In genomic region chr1:60428932-60429331, GRCm38 (mm10) we compare ENCODE assay signal across 8 mouse cellular contexts. TPM values are rescaled to one million over a fixed set of nuclear protein-coding genes. Genes with fewer than 3 reads are reported as not detected.
DNase-seq lines count a peak whose midpoint lies in the region; ATAC-seq lines count a peak whose summit lies in the region.

No protein-coding gene starts in this region.

- WGBS in heart, embryonic 11.5 days (ENCODE audit: insufficient replicate concordance), result 69% methylated on average over 2 of the region's 2 CpGs

- H3K27ac ChIP-seq in heart, embryonic 11.5 days (ENCODE audit: low read depth, low read length), result no peak overlapping the region

- H3K9ac ChIP-seq in heart, embryonic 11.5 days (ENCODE audit: low read depth, low read length), result no peak overlapping the region

- no peaks in the 10 kb centered on the region for H3K4me1 ChIP-seq in heart, embryonic 11.5 days (ENCODE audit: control insufficient read depth, insufficient read depth, low read length)

- DNase-seq in heart, adult 18-20 months, result peak; percentile 31 to 35
- peak; percentile 58 to 62 for DNase-seq in B cell, adult 2 months
- peak; percentile 26 to 43 for DNase-seq in adrenal gland, postnatal 36 days
- peak; percentile 61 for DNase-seq in retina, postnatal 1 day
- DNase-seq in right cerebral cortex, postnatal 36 days (ENCODE audit: low spot score in 2 of 2), result no peak
- DNase-seq in ovary, adult 18-20 months (ENCODE audit: low spot score), result no peak

- H3K4me2 ChIP-seq in heart, embryonic 11.5 days, result no peak overlapping the region

- no peaks in the 10 kb centered on the region for H3K36me3 ChIP-seq in heart, embryonic 11.5 days (ENCODE audit: control insufficient read depth, insufficient read depth, low read length)

- H3K4me3 ChIP-seq in heart, embryonic 11.5 days (ENCODE audit: low read depth, low read length), result no peak overlapping the region

- H3K27me3 ChIP-seq in heart, embryonic 11.5 days (ENCODE audit: control insufficient read depth, insufficient read depth, low read length), result no peaks in the 10 kb centered on the region

- no peak for ATAC-seq in heart, embryonic 11.5 days (replicated peaks; ENCODE audit: insufficient number of reproducible peaks, low FRiP score, low TSS enrichment)
- ATAC-seq in inflammation-experienced regulatory T-cells, adult 6 months, result peak; percentile 84

- H3K9me3 ChIP-seq in heart, embryonic 11.5 days (replicated peaks; ENCODE audit: control insufficient read depth, low read length), result no peaks in the 10 kb centered on the region

RNA-seq across cellular contexts. Expression of gene Abi2, which starts 19.5 kb away (rescaled TPM):
- total RNA-seq in heart, adult 18-20 months (2021), result 10 to 100 TPM; 14.7 to 19.4 TPM
- polyA plus RNA-seq in heart, embryonic 11.5 days (2014; fragmentation: Nextera tagmentation; extraction: Ambion mirVana), result 37.0 and 39.6 TPM in 2 replicates
- total RNA-seq in adrenal gland, postnatal 36 days (2021), result 10 to 100 TPM; 37.6 to 38.3 TPM
- polyA plus RNA-seq in inflammation-experienced regulatory T-cells, adult 6 months (2017; shearing (Covaris generic)), result 10 to 100 TPM; 14.4 to 19.9 (median 18.3) TPM

Comparison
In these comparisons a context has a peak if more than half of its experiments do, and no peak if none do; other contexts are left out.
1. DNase-seq: peak in heart, adult 18-20 months (2 of 2), B cell, adult 2 months (2 of 2), adrenal gland, postnatal 36 days (2 of 2) and retina, postnatal 1 day (single experiment); none in right cerebral cortex, postnatal 36 days (0 of 2) and ovary, adult 18-20 months (single experiment).